Mouse (Mus musculus) hindbrain, embryonic 14.5 days (tissue): ENCODE results near the gene Rasgrp3. TPM values are rescaled to one million over a fixed set of nuclear protein-coding genes. Genes with fewer than 3 reads are reported as not detected.

Experiments
- ATAC-seq: fragments of 200-750 bp; cut with Nextera tagmentation; 2 replicates; pipeline ENCODE4 v1.8.0; 2017; ENCODE audit warnings: moderate number of reproducible peaks, mild to moderate bottlenecking, moderate TSS enrichment, moderate library complexity; ENCODE audit not compliant: low FRiP score
- DNase-seq: peaks from one replicate; pipeline ENCODE4 v3.0.0-alpha.2; 2015; ENCODE audit warnings: low spot score
- H3K27ac ChIP-seq: fragments of 300-500 bp; sonication (generic); 2 replicates; pipeline ENCODE4 v1.5.1; 2014; ENCODE audit warnings: mild to moderate bottlenecking, moderate library complexity
- H3K27me3 ChIP-seq: fragments of 300-500 bp; sonication (generic); 2 replicates; pipeline ENCODE4 v1.6.1; 2014; ENCODE audit warnings: mild to moderate bottlenecking, low read length, mixed read lengths; ENCODE audit not compliant: control insufficient read depth, insufficient read depth
- H3K36me3 ChIP-seq: fragments of 300-500 bp; sonication (generic); replicated peaks from 2 replicates; pipeline ENCODE4 v1.6.1; 2014; ENCODE audit not compliant: control insufficient read depth, insufficient read depth
- H3K4me1 ChIP-seq: fragments of 300-500 bp; sonication (generic); replicated peaks from 2 replicates; pipeline ENCODE4 v1.6.1; 2014; ENCODE audit warnings: antibody characterized with exemption, low read length, mixed read lengths; ENCODE audit not compliant: control insufficient read depth, insufficient read depth
- H3K4me2 ChIP-seq: fragments of 300-500 bp; sonication (generic); replicated peaks from 2 replicates; pipeline ENCODE4 v1.6.1; 2014; ENCODE audit warnings: mild to moderate bottlenecking, moderate library complexity
- H3K4me3 ChIP-seq: fragments of 300-500 bp; sonication (generic); replicated peaks from 2 replicates; pipeline ENCODE4 v1.5.1; 2014; ENCODE audit warnings: mild to moderate bottlenecking, low read length
- H3K9ac ChIP-seq: fragments of 300-500 bp; sonication (generic); 2 replicates; pipeline ENCODE4 v1.6.1; 2014
- H3K9me3 ChIP-seq: fragments of 300-500 bp; sonication (generic); 2 replicates; pipeline ENCODE4 v1.6.1; 2016; ENCODE audit warnings: low read length; ENCODE audit not compliant: control insufficient read depth
- WGBS: fragments of 180-500 bp; shearing (Covaris S2); extraction: QIAGEN DNeasy Blood & Tissue Kit; methylation state at CpG from one replicate; pipeline ENCODE4 v1.1.7; 2014; 5-methylcytosine and 5-hydroxymethylcytosine counted together
- polyA plus RNA-seq: library from polyadenylated mRNA; unstranded; fragments of >200 nt; fragmentation: Nextera tagmentation; extraction: Ambion mirVana; gene quantifications from 2 replicates; pipeline ENCODE4 v1.2.1, GENCODE M21; 2014

Gene Rasgrp3
- polyA plus RNA-seq, 1 experiment from 2014 or later: 8.6 TPM

- no peak overlapping the region for H3K27ac ChIP-seq
- no peaks in the 10 kb centered on the region for H3K9me3 ChIP-seq
- ATAC-seq (no peak; the same call in 1 of the 2 replicates), DNase-seq (no peak)
- no peaks in the 10 kb centered on the region for H3K27me3 ChIP-seq
- H3K4me3 ChIP-seq: no peak overlapping the region
- 18% methylated on average over 9 of the region's 9 CpGs for WGBS
- H3K4me1 ChIP-seq: no peaks in the 10 kb centered on the region
- H3K36me3 ChIP-seq: no peaks in the 10 kb centered on the region
- H3K9ac ChIP-seq: no peak overlapping the region
- no peak overlapping the region for H3K4me2 ChIP-seq
Measured at GRCm38 (mm10) chr17:75522347-75523065, 86.8 kb downstream of the Rasgrp3 start.

GRCm38 (mm10) chr17:75523812-75524211, 88.1 kb downstream of the Rasgrp3 start:
- Histone ChIP-seq H3K9me3 (no peaks in the 10 kb centered on the region), H3K9ac (no peak overlapping the region), H3K4me3 (no peak overlapping the region), H3K36me3 (no peaks in the 10 kb centered on the region), H3K27ac (no peak overlapping the region), H3K4me1 (no peaks in the 10 kb centered on the region), H3K4me2 (no peak overlapping the region), H3K27me3 (no peaks in the 10 kb centered on the region)
- WGBS: 80% methylated on average over 3 of the region's 3 CpGs
- DNase-seq (no peak), ATAC-seq (no peak)

DNA sequence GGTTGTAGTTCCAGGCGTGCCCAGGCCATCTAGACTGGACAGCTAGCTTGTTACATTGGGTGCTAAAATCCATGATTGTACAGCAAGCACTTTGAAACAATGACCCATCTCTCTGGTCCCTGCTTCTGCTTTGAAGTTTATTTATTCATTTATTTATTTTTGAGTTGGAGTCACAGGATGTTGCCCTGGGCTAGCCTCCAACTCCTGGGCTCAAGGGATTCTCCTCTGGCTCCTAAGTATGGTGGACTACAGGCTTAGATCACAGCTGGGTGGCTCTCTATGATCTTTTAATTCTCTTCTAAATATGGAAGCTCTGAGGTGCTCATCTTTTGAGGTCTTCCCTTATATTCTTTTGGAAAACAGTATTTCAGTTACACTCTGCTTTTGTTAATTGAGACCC, 90.7 kb downstream of the Rasgrp3 start:
- Histone ChIP-seq H3K4me1 (no peaks in the 10 kb centered on the region), H3K27me3 (no peaks in the 10 kb centered on the region), H3K9ac (no peak overlapping the region), H3K4me3 (no peak overlapping the region), H3K36me3 (0 out of 2 replicates have a peak, but pooled peaks cover 4% of the 10 kb centered on the region), H3K4me2 (no peak overlapping the region), H3K9me3 (no peaks in the 10 kb centered on the region), H3K27ac (no peak overlapping the region)
- no peak for ATAC-seq
- 90% methylated on average over 1 of the region's 1 CpGs for whole genome bisulfite sequencing
- no peak for DNase-seq

- no peak for ATAC-seq
- Histone ChIP-seq H3K9ac (no peak overlapping the region), H3K36me3 (0 out of 2 replicates have a peak, but pooled peaks cover 4% of the 10 kb centered on the region), H3K9me3 (no peaks in the 10 kb centered on the region), H3K4me1 (no peaks in the 10 kb centered on the region), H3K4me2 (no peak overlapping the region), H3K27ac (no peak overlapping the region), H3K4me3 (no peak overlapping the region), H3K27me3 (no peaks in the 10 kb centered on the region)
- WGBS: 83% methylated on average over 14 of the region's 14 CpGs
- no peak for DNase-seq
Measured at GRCm38 (mm10) chr17:75529222-75529935, 93.7 kb downstream of the Rasgrp3 start.

GRCm38 (mm10) chr17:75532469-75532986, 96.8 kb downstream of the Rasgrp3 start:
- Histone ChIP-seq H3K36me3 (peaks cover 4% of the 10 kb centered on the region; the same call in 1 of the 2 replicates), H3K9me3 (no peaks in the 10 kb centered on the region), H3K9ac (no peak overlapping the region), H3K27ac (no peak overlapping the region), H3K4me2 (no peak overlapping the region), H3K27me3 (no peaks in the 10 kb centered on the region), H3K4me3 (no peak overlapping the region), H3K4me1 (no peaks in the 10 kb centered on the region)
- WGBS: 78% methylated on average over 6 of the region's 6 CpGs
- DNase-seq (no peak), ATAC-seq (no peak)

DNA sequence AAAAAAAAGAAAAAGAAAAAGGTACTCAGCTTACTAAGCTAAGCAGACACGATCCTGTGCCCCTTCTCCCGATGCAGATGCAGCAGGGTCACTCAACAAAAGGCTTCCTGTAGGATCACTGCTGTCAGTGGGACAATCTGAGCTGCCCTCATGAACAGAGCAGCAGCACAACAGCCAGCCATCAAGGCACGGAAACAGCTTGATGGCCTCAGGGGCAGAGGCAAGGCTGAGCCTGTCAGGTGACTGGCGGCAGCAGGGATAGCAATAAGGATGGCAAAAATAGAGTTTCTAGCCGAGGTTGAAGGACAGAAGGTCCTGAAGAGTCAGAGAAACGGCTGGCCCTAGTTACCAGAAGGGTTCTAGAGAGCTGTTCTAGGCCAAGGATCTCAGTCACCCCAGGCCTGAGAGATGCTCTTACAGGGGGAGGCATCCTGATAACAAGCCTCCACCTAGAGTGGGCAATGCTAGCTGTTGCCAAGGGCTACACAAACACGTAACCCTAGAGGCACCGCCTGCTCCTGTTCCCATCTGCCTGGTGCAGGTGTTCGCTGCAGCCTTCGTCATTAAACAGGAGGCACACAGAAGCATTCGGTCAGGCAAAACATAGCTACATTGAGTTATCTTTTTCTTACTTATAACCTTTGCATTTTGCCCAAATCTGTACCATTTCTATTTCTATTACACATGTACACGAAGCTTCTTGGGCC, 98.8 kb downstream of the Rasgrp3 start:
- Histone ChIP-seq H3K36me3 (peaks cover 17% of the 10 kb centered on the region), H3K27ac (no peak overlapping the region), H3K9ac (no peak overlapping the region), H3K27me3 (no peaks in the 10 kb centered on the region), H3K4me1 (no peaks in the 10 kb centered on the region), H3K9me3 (no peaks in the 10 kb centered on the region), H3K4me3 (no peak overlapping the region), H3K4me2 (no peak overlapping the region)
- DNase-seq: no peak
- WGBS: 69% methylated on average over 12 of the region's 12 CpGs
- ATAC-seq: peak; percentile 37; the same call in 1 of the 2 replicates

- Histone ChIP-seq H3K27me3 (no peaks in the 10 kb centered on the region), H3K4me2 (no peak overlapping the region), H3K4me1 (no peaks in the 10 kb centered on the region), H3K27ac (no peak overlapping the region), H3K36me3 (peaks cover 24% of the 10 kb centered on the region), H3K9me3 (no peaks in the 10 kb centered on the region), H3K9ac (no peak overlapping the region), H3K4me3 (no peak overlapping the region)
- no peak for ATAC-seq
- 97% methylated on average over 4 of the region's 4 CpGs for WGBS
- DNase-seq: no peak
Measured at GRCm38 (mm10) chr17:75535612-75536011, 99.9 kb downstream of the Rasgrp3 start.

DNA sequence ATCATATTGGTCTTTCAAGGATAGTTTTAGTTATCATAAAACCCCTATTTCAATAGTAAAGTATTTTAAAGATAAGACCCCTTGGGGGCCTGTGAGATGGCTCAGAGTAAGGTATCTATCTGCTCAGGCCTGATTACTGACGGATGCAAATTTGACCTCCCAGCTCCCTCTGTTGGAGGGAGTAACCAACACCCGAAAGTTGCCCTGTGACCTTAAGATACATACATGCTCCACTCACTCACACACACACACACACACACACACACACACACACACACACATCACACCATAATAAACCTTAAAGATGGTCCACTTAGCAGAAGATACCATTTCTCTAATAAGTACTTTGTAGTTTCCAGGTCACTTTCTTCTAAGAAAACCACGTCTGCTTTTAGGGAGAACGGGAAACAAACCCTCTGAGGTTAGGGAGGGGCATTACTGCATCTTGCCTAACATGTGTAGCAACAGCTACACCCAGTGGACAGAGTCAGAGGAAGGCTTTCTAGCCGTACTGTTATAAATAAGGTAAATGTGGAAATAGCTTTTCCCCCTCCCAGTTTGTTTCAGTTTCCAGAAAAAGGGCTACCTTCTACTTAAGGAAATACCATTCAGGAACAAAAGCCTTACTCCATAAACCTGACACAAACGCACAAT, 100.8 kb downstream of the Rasgrp3 start:
- WGBS: 47% methylated on average over 6 of the region's 6 CpGs
- ATAC-seq: peak; percentile 51; the same call in 1 of the 2 replicates

More for the DNA sequence above, 100.8 kb downstream of the Rasgrp3 start:
- Histone ChIP-seq H3K9me3 (no peaks in the 10 kb centered on the region), H3K27ac (no peak overlapping the region), H3K4me3 (no peak overlapping the region), H3K27me3 (no peaks in the 10 kb centered on the region), H3K36me3 (peaks cover 29% of the 10 kb centered on the region), H3K9ac (no peak overlapping the region), H3K4me2 (no peak overlapping the region), H3K4me1 (no peaks in the 10 kb centered on the region)
- DNase-seq: peak; percentile 80
